Mouse (Mus musculus) heart, embryonic 14.5 days (tissue): ENCODE measurements around the gene Irf2bp2. TPM values are rescaled to one million over a fixed set of nuclear protein-coding genes. Genes with fewer than 3 reads are reported as not detected.

ENCODE experiments used
- ATAC-seq: fragments of 200-750 bp; cut with Nextera tagmentation; 2 replicates; pipeline ENCODE4 v1.8.0; 2017; ENCODE audit warnings: low read depth, moderate TSS enrichment; ENCODE audit not compliant: insufficient number of reproducible peaks, insufficient read depth, low FRiP score
- H3K27ac ChIP-seq, 2 experiments: fragments of 200-500 bp in 1 of 2; fragments of 300-500 bp in 1 of 2; sonication (generic) in 1 of 2; replicated peaks in 1 of 2; 2 replicates each; pipeline ENCODE4 v1.5.1; 2012 to 2014; ENCODE audit warnings: low read depth in 2 of 2, low read length in 2 of 2, control low read depth in 1 of 2, mild to moderate bottlenecking in 1 of 2, mixed read lengths in 1 of 2; ENCODE audit not compliant: control insufficient read depth in 1 of 2, insufficient read depth in 1 of 2
- H3K27me3 ChIP-seq: fragments of 300-500 bp; sonication (generic); 2 replicates; pipeline ENCODE4 v1.6.1; 2014; ENCODE audit warnings: mild to moderate bottlenecking, low read length, control low read depth; ENCODE audit not compliant: control insufficient read depth, insufficient read depth
- H3K36me3 ChIP-seq: fragments of 300-500 bp; sonication (generic); 2 replicates; pipeline ENCODE4 v1.6.1; 2014; ENCODE audit warnings: mild to moderate bottlenecking, control low read depth, low read length, mixed read lengths; ENCODE audit not compliant: control insufficient read depth, insufficient read depth
- H3K4me1 ChIP-seq, 2 experiments: fragments of 200-500 bp in 1 of 2; fragments of 300-500 bp in 1 of 2; sonication (generic) in 1 of 2; 2 replicates each; pipeline ENCODE4 v1.6.1; 2012 to 2014; ENCODE audit warnings: low read length in 2 of 2, control low read depth in 1 of 2, mixed read lengths in 1 of 2; ENCODE audit not compliant: control insufficient read depth in 2 of 2, insufficient read depth in 2 of 2
- H3K4me2 ChIP-seq: fragments of 300-500 bp; sonication (generic); 2 replicates; pipeline ENCODE4 v1.6.1; 2014; ENCODE audit warnings: mild to moderate bottlenecking, low read length
- H3K4me3 ChIP-seq, 2 experiments: fragments of 200-500 bp in 1 of 2; fragments of 300-500 bp in 1 of 2; sonication (generic) in 1 of 2; 2 replicates each; pipeline ENCODE4 v1.5.1; 2012 to 2014; ENCODE audit warnings: low read length in 2 of 2, mild to moderate bottlenecking in 2 of 2, control low read depth in 1 of 2, low read depth in 1 of 2, moderate library complexity in 1 of 2; ENCODE audit not compliant: control insufficient read depth in 1 of 2, insufficient read depth in 1 of 2
- H3K9ac ChIP-seq: fragments of 300-500 bp; sonication (generic); 2 replicates; pipeline ENCODE4 v1.6.1; 2014; ENCODE audit warnings: mild to moderate bottlenecking, low read length
- H3K9me3 ChIP-seq: fragments of 300-500 bp; sonication (generic); 2 replicates; pipeline ENCODE4 v1.6.1; 2016; ENCODE audit warnings: low read length, control low read depth; ENCODE audit not compliant: control insufficient read depth
- WGBS: fragments of 180-500 bp; shearing (Covaris S2); extraction: QIAGEN DNeasy Blood & Tissue Kit; methylation state at CpG from one replicate; pipeline ENCODE4 v1.1.7; 2014; 5-methylcytosine and 5-hydroxymethylcytosine counted together
- polyA plus RNA-seq: library from polyadenylated mRNA; unstranded; fragments of >200 nt; fragmentation: Nextera tagmentation; extraction: Ambion mirVana; gene quantifications from 2 replicates; pipeline ENCODE4 v1.2.1, GENCODE M21; 2014

Gene Irf2bp2
- polyA plus RNA-seq, result 8.1 and 9.1 TPM in 2 replicates

DNA sequence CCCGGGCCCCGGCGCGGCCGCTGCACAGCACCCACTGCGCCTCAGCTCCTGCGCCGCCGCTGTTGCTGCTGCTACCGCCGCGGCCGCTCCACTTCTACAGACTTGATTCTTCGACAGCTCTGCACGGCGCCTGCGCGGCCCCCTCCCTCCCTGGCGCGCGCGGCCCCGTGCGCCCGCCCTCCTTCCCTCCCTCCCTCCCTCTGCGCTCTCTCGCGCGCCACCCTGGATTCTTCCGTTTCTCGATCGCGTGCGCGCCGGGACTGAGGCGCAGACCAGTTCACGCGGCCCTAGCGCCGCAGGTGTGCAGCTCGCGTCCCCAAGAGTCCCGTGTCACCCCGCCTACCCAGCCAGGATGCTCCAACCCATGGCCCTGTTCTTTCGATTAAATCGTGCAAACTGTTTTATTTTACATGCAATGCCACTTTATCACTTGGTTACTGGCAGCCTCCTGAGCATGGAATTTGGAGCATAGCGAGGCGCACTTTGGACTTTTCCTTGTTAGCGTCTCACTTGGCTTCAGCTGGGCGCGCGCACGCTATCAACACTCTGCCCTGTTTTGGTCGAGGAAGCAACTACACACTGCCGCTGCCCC lies at the start of gene Irf2bp2:
Gene Irf2bp2, minus strand, starts transcription at position 98 of the 592 bp plus-strand sequence.
- H3K9ac ChIP-seq, result peak within 1 kb of the TSS; percentile 100
- peak within 1 kb of the TSS; percentile 81 to 100 for H3K4me3 ChIP-seq
- WGBS, result under 1% methylated on average over 38 of the region's 56 CpGs
- peaks cover 29 to 37% of the 10 kb centered on the region in 2 experiments for H3K4me1 ChIP-seq
- H3K4me2 ChIP-seq, result peak within 1 kb of the TSS; percentile 89
- peak within 1 kb of the TSS; percentile 99 to 100 for H3K27ac ChIP-seq
- peaks cover 35% of the 10 kb centered on the region for H3K36me3 ChIP-seq
- ATAC-seq, result peak; percentile 74
- H3K27me3 ChIP-seq, result no peaks in the 10 kb centered on the region
- H3K9me3 ChIP-seq, result no peaks in the 10 kb centered on the region

- Histone ChIP-seq H3K9ac (no peak overlapping the region), H3K27ac (no peak overlapping the region), H3K27me3 (no peaks in the 10 kb centered on the region), H3K4me3 (no peak overlapping the region), H3K9me3 (peaks cover 6% of the 10 kb centered on the region; the same call in 1 of the 2 replicates), H3K4me1 (peaks cover 0 to 3% of the 10 kb centered on the region in 2 experiments; a peak in 2 of 4 replicates), H3K4me2 (no peak overlapping the region), H3K36me3 (no peaks in the 10 kb centered on the region)
- ATAC-seq, result no peak
- WGBS, result 96% methylated on average over 4 of the region's 4 CpGs
Measured at GRCm38 (mm10) chr8:126642665-126643064, 48.9 kb upstream of the Irf2bp2 start.

GRCm38 (mm10) chr8:126641568-126642295 lies 47.9 kb upstream of the Irf2bp2 start:
- peaks cover 6% of the 10 kb centered on the region; the same call in 1 of the 2 replicates for H3K9me3 ChIP-seq
- ATAC-seq, result no peak
- H3K27me3 ChIP-seq, result no peaks in the 10 kb centered on the region
- no peak overlapping the region for H3K4me3 ChIP-seq
- no peak overlapping the region for H3K9ac ChIP-seq
- no peaks in the 10 kb centered on the region for H3K4me1 ChIP-seq
- no peak overlapping the region for H3K27ac ChIP-seq
- no peaks in the 10 kb centered on the region for H3K36me3 ChIP-seq
- H3K4me2 ChIP-seq, result no peak overlapping the region
- WGBS, result 48% methylated on average over 3 of the region's 3 CpGs

GRCm38 (mm10) chr8:126639161-126639560 lies 45.4 kb upstream of the Irf2bp2 start:
- no peak overlapping the region for H3K4me2 ChIP-seq
- no peaks in the 10 kb centered on the region for H3K36me3 ChIP-seq
- ATAC-seq, result no peak
- no peak overlapping the region for H3K4me3 ChIP-seq
- no peak overlapping the region for H3K27ac ChIP-seq
- H3K27me3 ChIP-seq, result no peaks in the 10 kb centered on the region
- 71% methylated on average over 3 of the region's 3 CpGs for WGBS
- peaks cover 6% of the 10 kb centered on the region; the same call in 1 of the 2 replicates for H3K9me3 ChIP-seq
- no peak overlapping the region for H3K9ac ChIP-seq
- H3K4me1 ChIP-seq, result no peaks in the 10 kb centered on the region

DNA sequence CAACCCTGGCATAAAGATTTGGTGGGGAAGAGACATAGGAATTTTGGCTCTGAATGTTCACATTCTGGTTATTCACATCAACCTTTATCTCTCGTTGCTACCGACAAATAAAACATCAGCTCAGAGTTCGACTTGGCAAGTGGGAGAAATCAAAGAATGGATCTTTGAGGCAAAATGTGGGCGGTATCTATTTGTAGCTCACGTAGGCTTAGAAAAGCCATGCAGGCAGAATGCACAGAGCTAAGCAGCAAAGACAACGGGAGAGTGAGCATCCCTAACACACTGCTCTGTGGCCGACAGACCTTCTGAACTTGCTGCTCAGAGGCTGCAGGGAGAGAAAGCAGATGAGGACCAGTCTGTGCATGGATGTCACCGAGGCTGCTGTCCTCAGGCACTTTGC lies 44.2 kb upstream of the Irf2bp2 start:
- WGBS, result 63% methylated on average over 8 of the region's 8 CpGs
- no peaks in the 10 kb centered on the region for H3K36me3 ChIP-seq
- H3K4me1 ChIP-seq, result no peaks in the 10 kb centered on the region
- no peak overlapping the region for H3K4me2 ChIP-seq
- H3K27ac ChIP-seq, result no peak overlapping the region
- no peak overlapping the region for H3K4me3 ChIP-seq
- peaks cover 6% of the 10 kb centered on the region; the same call in 1 of the 2 replicates for H3K9me3 ChIP-seq
- H3K27me3 ChIP-seq, result no peaks in the 10 kb centered on the region
- ATAC-seq, result no peak
- no peak overlapping the region for H3K9ac ChIP-seq

GRCm38 (mm10) chr8:126634541-126635048 lies 40.8 kb upstream of the Irf2bp2 start:
- Histone ChIP-seq H3K9ac (no peak overlapping the region), H3K4me1 (no peaks in the 10 kb centered on the region), H3K27ac (no peak overlapping the region), H3K9me3 (peaks cover 12% of the 10 kb centered on the region), H3K4me3 (no peak overlapping the region), H3K4me2 (no peak overlapping the region), H3K36me3 (no peaks in the 10 kb centered on the region), H3K27me3 (no peaks in the 10 kb centered on the region)
- no peak for ATAC-seq
- WGBS, result 57% methylated on average over 6 of the region's 6 CpGs

- Histone ChIP-seq H3K4me1 (no peaks in the 10 kb centered on the region), H3K9ac (no peak overlapping the region), H3K36me3 (no peaks in the 10 kb centered on the region), H3K9me3 (peaks cover 15% of the 10 kb centered on the region), H3K27me3 (no peaks in the 10 kb centered on the region), H3K27ac (no peak overlapping the region), H3K4me3 (no peak overlapping the region), H3K4me2 (no peak overlapping the region)
- ATAC-seq, result no peak
- 80% methylated on average over 3 of the region's 3 CpGs for WGBS
Measured at GRCm38 (mm10) chr8:126628616-126629015, 34.8 kb upstream of the Irf2bp2 start.
